Mouse (Mus musculus) G1E (cell line): ENCODE measurements around the gene Prkar1b. TPM values are rescaled to one million over a fixed set of nuclear protein-coding genes. Genes with fewer than 3 reads are reported as not detected.

Experiments
- ATAC-seq: 2 replicates; pipeline ENCODE4 v1.8.0; 2016; ENCODE audit warnings: mild to moderate bottlenecking; ENCODE audit not compliant: insufficient number of reproducible peaks, poor library complexity, low FRiP score, severe bottlenecking; ENCODE audit errors: extremely low read depth
- DNase-seq: peaks from one replicate; pipeline ENCODE4 v3.0.0; 2012; ENCODE audit warnings: low spot score
- H3K27me3 ChIP-seq: 2 replicates; pipeline ENCODE4 v1.6.1; 2012; ENCODE audit warnings: mild to moderate bottlenecking, low read length, inconsistent platforms; ENCODE audit not compliant: insufficient read depth
- H3K36me3 ChIP-seq: replicated peaks from 2 replicates; pipeline ENCODE3; 2012; ENCODE audit warnings: mild to moderate bottlenecking, inconsistent platforms
- H3K4me1 ChIP-seq: 2 replicates; pipeline ENCODE4 v1.6.1; 2012; ENCODE audit warnings: low read depth, low read length, inconsistent platforms, mixed read lengths; ENCODE audit not compliant: insufficient read depth
- H3K4me3 ChIP-seq: 2 replicates; pipeline ENCODE4 v1.5.1; 2012; ENCODE audit warnings: low read depth, mild to moderate bottlenecking, inconsistent platforms, low read length, moderate library complexity, mixed read lengths
- H3K9me3 ChIP-seq: replicated peaks from 2 replicates; pipeline ENCODE4 v1.6.1; 2012; ENCODE audit warnings: inconsistent platforms
- CTCF ChIP-seq: IDR thresholded peaks from 2 replicates; pipeline ENCODE4 v1.5.1; 2012; ENCODE audit warnings: low read depth, low read length, inconsistent platforms, mixed read lengths
- GATA1 ChIP-seq: IDR thresholded peaks from 2 replicates; pipeline ENCODE4 v1.6.1; 2012; ENCODE audit warnings: borderline replicate concordance, low read length, inconsistent platforms, mixed read lengths
- GATA2 ChIP-seq: IDR thresholded peaks from 2 replicates; pipeline ENCODE4 v1.6.1; 2012; ENCODE audit warnings: low read depth, low read length, inconsistent platforms, borderline replicate concordance
- POLR2AphosphoS5 ChIP-seq: IDR thresholded peaks from 2 replicates; pipeline ENCODE4 v1.6.1; 2012; ENCODE audit warnings: low read depth, low read length, inconsistent platforms; ENCODE audit not compliant: insufficient replicate concordance
- TAL1 ChIP-seq: conservative IDR thresholded peaks from 2 replicates; pipeline ENCODE4 v1.6.1; 2012; ENCODE audit warnings: low read depth, low read length, inconsistent platforms, mixed read lengths
- polyA plus RNA-seq: library from polyadenylated mRNA; stranded (reverse); fragments of >175 nt; gene quantifications from 2 replicates; pipeline ENCODE4 v1.2.3, GENCODE M21; 2012
- total RNA-seq, 2 experiments: library from RNA; stranded (forward) in 1 of 2; stranded (reverse) in 1 of 2; fragments of 200-1000 nt in 1 of 2; fragments of >200 nt in 1 of 2; fragmentation: Nextera tagmentation in 1 of 2; gene quantifications; 2 replicates each; pipeline ENCODE4 v1.2.3; 2014 to 2017

The Prkar1b gene
- total and polyA plus RNA-seq, 3 experiments, result 1.3 TPM; not detected in 2

DNA sequence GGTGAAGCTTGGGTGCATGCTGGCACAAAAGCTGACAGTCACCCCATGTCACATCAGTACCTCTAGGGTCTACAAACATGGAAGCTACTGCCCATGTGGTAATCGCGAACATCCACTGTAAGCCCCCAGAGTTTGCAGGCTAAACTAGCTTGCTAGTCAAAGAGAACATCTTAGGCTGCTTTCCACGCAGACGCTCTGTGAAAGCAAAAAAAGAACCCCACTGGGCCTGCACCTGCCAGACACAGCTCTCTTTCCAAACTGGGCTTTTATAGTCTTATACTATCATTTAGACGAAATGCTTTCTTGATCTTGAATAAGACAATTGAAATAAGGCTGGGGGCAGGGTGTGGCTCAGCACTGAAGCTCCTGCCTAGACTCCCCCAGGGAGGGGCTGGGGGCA, 88.1 kb downstream of the Prkar1b start:
- no peak for TF ChIP-seq TAL1
- TF ChIP-seq POLR2AphosphoS5, result no peak
- no peak for TF ChIP-seq GATA1
- TF ChIP-seq GATA2, result no peak
- no peak for TF ChIP-seq CTCF
- Histone ChIP-seq H3K27me3 (peaks cover 10% of the 10 kb centered on the region), H3K36me3 (no peaks in the 10 kb centered on the region), H3K4me1 (no peaks in the 10 kb centered on the region), H3K9me3 (no peaks in the 10 kb centered on the region), H3K4me3 (no peak overlapping the region)
- DNase-seq, result no peak
- ATAC-seq, result no peak

DNA sequence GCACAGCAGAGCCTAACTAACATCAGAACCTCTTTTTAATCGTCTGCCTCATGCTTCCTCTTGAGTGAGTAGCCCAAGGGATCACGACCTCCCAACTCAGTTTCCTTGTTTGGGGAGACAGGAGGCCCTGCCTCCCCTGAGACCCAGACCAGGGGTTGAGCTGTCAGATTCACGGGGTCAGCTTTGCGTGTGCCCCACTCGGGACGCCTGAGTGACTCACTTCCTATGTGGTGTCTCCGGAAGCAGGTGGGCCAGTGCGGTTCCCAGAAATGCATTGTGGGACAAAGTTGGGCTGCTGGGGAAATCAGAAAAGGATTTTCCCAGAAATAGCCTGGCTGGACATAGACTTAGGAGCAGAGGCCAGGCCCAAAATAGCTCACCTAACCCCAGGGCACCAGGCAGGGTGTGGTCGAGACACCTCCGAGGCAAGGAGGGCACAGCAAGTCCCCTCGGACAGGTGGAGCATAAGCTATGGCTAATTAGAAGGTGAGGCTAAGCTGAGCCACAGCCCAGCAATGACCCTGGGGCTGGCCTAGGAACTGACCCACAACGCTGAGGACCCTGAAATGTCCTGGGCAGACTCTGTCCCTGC, 89.2 kb downstream of the Prkar1b start:
- DNase-seq (no peak), ATAC-seq (no peak)
- TF ChIP-seq GATA2, result no peak
- no peak for TF ChIP-seq TAL1
- TF ChIP-seq GATA1, result no peak
- TF ChIP-seq POLR2AphosphoS5, result no peak
- no peak for TF ChIP-seq CTCF
- H3K27me3 ChIP-seq, result peaks cover 10% of the 10 kb centered on the region; the same call in 1 of the 2 replicates
- H3K4me1 ChIP-seq, result no peaks in the 10 kb centered on the region
- no peaks in the 10 kb centered on the region for H3K9me3 ChIP-seq
- H3K4me3 ChIP-seq, result no peak overlapping the region
- no peaks in the 10 kb centered on the region for H3K36me3 ChIP-seq

DNA sequence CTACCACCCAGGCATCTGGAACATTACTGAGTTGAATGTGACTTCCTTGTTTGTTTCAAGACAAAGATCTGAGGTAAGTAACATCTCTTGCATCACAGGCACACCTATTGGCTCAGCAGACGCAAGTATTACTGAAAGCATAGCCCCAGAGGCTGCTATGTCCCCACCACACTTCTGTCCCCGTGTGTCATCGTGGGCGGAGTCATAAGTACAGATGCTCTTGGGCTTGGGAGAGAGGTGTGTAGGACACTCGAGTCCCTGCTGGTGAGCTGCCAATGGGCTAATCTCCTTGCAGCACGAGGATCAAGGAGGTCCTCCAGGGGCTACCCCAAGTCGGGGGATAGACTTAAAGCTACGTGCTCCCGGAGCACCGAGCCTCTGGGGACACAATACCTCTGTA, 96.6 kb downstream of the Prkar1b start:
- Histone ChIP-seq H3K4me3 (no peak overlapping the region), H3K4me1 (no peaks in the 10 kb centered on the region), H3K9me3 (no peaks in the 10 kb centered on the region), H3K36me3 (no peaks in the 10 kb centered on the region), H3K27me3 (peaks cover 3% of the 10 kb centered on the region; the same call in 1 of the 2 replicates)
- DNase-seq (no peak), ATAC-seq (no peak)
- TF ChIP-seq GATA2 (no peak), CTCF (no peak), GATA1 (no peak), POLR2AphosphoS5 (no peak), TAL1 (no peak)

DNA sequence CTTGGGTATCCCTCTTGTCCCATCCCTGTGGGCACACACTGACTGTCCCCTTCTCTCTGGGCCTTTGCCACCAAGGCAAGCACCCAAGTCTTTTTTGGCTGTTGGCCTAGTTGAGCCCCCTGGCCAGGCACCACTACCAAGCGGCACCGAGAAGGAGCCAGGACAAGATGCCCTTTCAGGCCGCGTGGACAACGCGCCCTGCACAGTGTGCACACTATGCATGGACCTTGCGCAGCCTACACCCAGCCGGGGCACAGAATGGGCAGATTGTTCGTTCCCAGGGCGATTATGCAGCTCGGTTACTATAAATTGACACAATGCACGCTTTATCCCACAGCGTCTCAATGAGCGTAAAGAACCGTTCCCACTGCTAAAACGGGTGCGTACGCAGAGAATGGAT, 98.5 kb downstream of the Prkar1b start:
- TF ChIP-seq GATA2 (no peak), GATA1 (no peak), POLR2AphosphoS5 (no peak), TAL1 (no peak), CTCF (no peak)
- Histone ChIP-seq H3K4me1 (no peaks in the 10 kb centered on the region), H3K36me3 (no peaks in the 10 kb centered on the region), H3K27me3 (peaks cover 3% of the 10 kb centered on the region; the same call in 1 of the 2 replicates), H3K4me3 (no peak overlapping the region), H3K9me3 (no peaks in the 10 kb centered on the region)
- no peak for ATAC-seq
- DNase-seq, result no peak

DNA sequence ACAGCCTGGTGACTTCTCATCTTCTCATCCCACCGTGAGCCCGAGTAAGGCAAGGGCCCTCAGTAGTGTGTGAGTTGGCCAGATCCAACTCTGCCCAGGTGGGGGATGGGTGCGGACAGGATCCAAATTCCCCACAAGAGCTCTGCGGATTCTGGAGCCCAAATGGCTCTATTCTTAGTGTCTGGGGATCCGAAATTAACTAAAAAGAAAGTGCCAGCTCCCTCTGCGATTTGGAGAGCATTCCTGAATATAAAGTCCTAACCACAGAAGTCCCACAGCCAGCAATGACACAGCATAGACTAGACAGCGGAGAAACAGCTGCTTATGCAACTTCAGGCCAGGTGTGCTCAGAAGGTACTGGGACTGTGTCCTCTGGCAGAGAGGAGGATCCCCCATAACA, 100.4 kb downstream of the Prkar1b start:
- H3K36me3 ChIP-seq, result no peaks in the 10 kb centered on the region
- no peak for ATAC-seq

DNA sequence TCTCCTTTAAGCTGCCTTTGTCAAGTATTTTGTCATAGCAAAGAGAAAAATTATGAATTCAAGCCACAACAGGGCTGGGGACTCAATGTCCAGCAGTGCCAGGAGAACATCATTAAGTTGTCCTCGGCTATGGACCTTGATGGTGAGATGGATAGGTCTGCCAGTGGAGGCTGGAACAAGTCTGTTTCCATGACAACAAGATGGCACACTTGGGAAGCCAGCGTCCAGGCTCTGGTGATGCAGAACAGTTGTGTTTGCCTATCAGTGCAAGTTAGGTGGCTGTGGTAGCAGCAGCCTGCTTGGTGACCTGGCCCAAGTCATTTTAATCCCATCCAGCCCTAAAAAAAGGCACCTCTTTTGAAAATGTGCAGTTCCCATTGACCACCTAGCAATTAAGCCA, 102.6 kb downstream of the Prkar1b start:
- Histone ChIP-seq H3K36me3 (no peaks in the 10 kb centered on the region), H3K4me3 (no peak overlapping the region), H3K27me3 (peaks cover 5% of the 10 kb centered on the region; the same call in 1 of the 2 replicates), H3K9me3 (no peaks in the 10 kb centered on the region), H3K4me1 (no peaks in the 10 kb centered on the region)
- no peak for ATAC-seq
- no peak for DNase-seq
- no peak for TF ChIP-seq GATA2
- TF ChIP-seq TAL1, result no peak
- no peak for TF ChIP-seq GATA1
- no peak for TF ChIP-seq CTCF
- TF ChIP-seq POLR2AphosphoS5, result no peak

More for the DNA sequence above, 100.4 kb downstream of the Prkar1b start:
- H3K9me3 ChIP-seq, result no peaks in the 10 kb centered on the region
- H3K27me3 ChIP-seq, result peaks cover 5% of the 10 kb centered on the region; the same call in 1 of the 2 replicates
- TF ChIP-seq CTCF (no peak), TAL1 (no peak), POLR2AphosphoS5 (no peak), GATA1 (no peak), GATA2 (no peak)
- DNase-seq, result no peak
- H3K4me1 ChIP-seq, result no peaks in the 10 kb centered on the region
- H3K4me3 ChIP-seq, result no peak overlapping the region
